Mouse (Mus musculus) myocyte (in vitro differentiated cells): Measurements from ENCODE around the gene Cdc14a. TPM values are rescaled to one million over a fixed set of nuclear protein-coding genes. Genes with fewer than 3 reads are reported as not detected.
"Not testable (repeated sequence)": the region's sequence is repeated elsewhere in the genome, so short reads cannot be mapped to it uniquely, and the experiment has no call there.

Experiments used
- H3K27me3 ChIP-seq: one replicate; pipeline ENCODE4 v1.6.1; 2011; ENCODE audit not compliant: control insufficient read depth, insufficient read depth, insufficient read length
- H3K36me3 ChIP-seq: one replicate; pipeline ENCODE4 v1.6.1; 2011; ENCODE audit not compliant: control insufficient read depth, insufficient read depth
- H3K4me2 ChIP-seq: one replicate; pipeline ENCODE4 v1.6.1; 2011; ENCODE audit warnings: low read depth, control low read depth
- H3K4me3 ChIP-seq: one replicate; pipeline ENCODE4 v1.5.1; 2011; ENCODE audit warnings: mild to moderate bottlenecking, control low read depth, moderate library complexity
- H3K79me2 ChIP-seq: one replicate; pipeline ENCODE4 v1.6.1; 2011; ENCODE audit not compliant: control insufficient read depth, insufficient read depth
- H3ac ChIP-seq: one replicate; pipeline ENCODE4 v1.6.1; 2011; ENCODE audit not compliant: control insufficient read depth, insufficient read length
- CEBPB ChIP-seq: IDR thresholded peaks from 2 replicates; pipeline ENCODE4 v1.6.1; 2011; ENCODE audit warnings: mild to moderate bottlenecking, moderate library complexity; ENCODE audit not compliant: poor library complexity, insufficient read depth, severe bottlenecking
- E2F4 ChIP-seq: IDR thresholded peaks from one replicate; pipeline ENCODE4 v1.6.1; 2011; ENCODE audit warnings: mild to moderate bottlenecking, control low read depth, moderate library complexity; ENCODE audit not compliant: insufficient read depth
- MAX ChIP-seq: IDR thresholded peaks from one replicate; pipeline ENCODE4 v1.6.1; 2011; ENCODE audit warnings: low read depth, mild to moderate bottlenecking, control low read depth
- MYOD1 ChIP-seq, 3 experiments: IDR thresholded peaks; one replicate each; pipeline ENCODE4 v1.6.1; 2011; ENCODE audit warnings: control low read depth in 2 of 3, low read depth in 2 of 3, mild to moderate bottlenecking in 2 of 3, moderate library complexity in 1 of 3; ENCODE audit not compliant: insufficient read length in 2 of 3, control insufficient read depth in 1 of 3
- MYOG ChIP-seq, 3 experiments: IDR thresholded peaks; one replicate each; pipeline ENCODE4 v1.6.1; 2011; ENCODE audit warnings: control low read depth in 2 of 3, low read depth in 2 of 3, mild to moderate bottlenecking in 2 of 3; ENCODE audit not compliant: insufficient read length in 2 of 3, control insufficient read depth in 1 of 3, insufficient read depth in 1 of 3
- POLR2A ChIP-seq: IDR thresholded peaks from one replicate; pipeline ENCODE4 v1.6.1; 2011; ENCODE audit warnings: low read depth, mild to moderate bottlenecking, control low read depth, moderate library complexity; ENCODE audit not compliant: insufficient read length
- POLR2AphosphoS2 ChIP-seq: IDR thresholded peaks from one replicate; pipeline ENCODE4 v1.6.1; 2011; ENCODE audit warnings: low read depth, control low read depth; ENCODE audit not compliant: insufficient read length
- REST ChIP-seq: IDR thresholded peaks from one replicate; pipeline ENCODE4 v1.6.1; 2011; ENCODE audit warnings: mild to moderate bottlenecking, control low read depth, moderate library complexity; ENCODE audit not compliant: insufficient read depth, insufficient read length
- SRF ChIP-seq: IDR thresholded peaks from one replicate; pipeline ENCODE4 v1.6.1; 2011; ENCODE audit warnings: low read depth; ENCODE audit not compliant: control insufficient read depth, insufficient read length
- TCF12 ChIP-seq: IDR thresholded peaks from one replicate; pipeline ENCODE4 v1.6.1; 2011; ENCODE audit warnings: mild to moderate bottlenecking, control low read depth; ENCODE audit not compliant: poor library complexity, insufficient read depth, severe bottlenecking
- TCF3 ChIP-seq: IDR thresholded peaks from one replicate; pipeline ENCODE4 v1.6.1; 2011; ENCODE audit warnings: low read depth, control low read depth; ENCODE audit not compliant: insufficient read length
- USF1 ChIP-seq: IDR thresholded peaks from one replicate; pipeline ENCODE4 v1.6.1; 2011; ENCODE audit warnings: low read depth, mild to moderate bottlenecking, control low read depth, moderate library complexity
- polyA plus RNA-seq: library from polyadenylated mRNA; unstranded; fragments of >200 nt; fragmentation: generic; extraction: Trizol; gene quantifications from one replicate; pipeline ENCODE4 v1.2.1, GENCODE M21; 2012; ENCODE audit warnings: missing spikeins

The Cdc14a gene
- polyA plus RNA-seq, 1 experiment = 0.65 TPM

DNA sequence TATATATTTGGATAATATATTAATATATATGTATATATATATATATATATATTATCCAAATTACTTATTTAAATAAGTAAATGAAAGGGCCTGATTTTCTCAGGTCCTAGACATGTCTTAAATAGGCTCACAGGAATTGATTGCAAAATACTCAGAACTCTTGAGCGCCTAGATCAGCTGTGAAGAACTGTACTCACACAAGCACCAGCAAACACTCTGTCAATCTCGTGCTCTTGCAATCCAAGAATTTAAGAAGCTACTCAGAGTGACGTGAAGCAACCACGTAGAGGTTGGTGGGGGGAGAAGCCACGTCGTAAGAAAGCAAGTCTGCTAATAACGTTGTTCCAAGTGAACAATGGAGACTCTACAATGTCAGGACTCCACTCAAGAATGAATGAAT is 66.0 kb downstream of the Cdc14a start:
- Histone ChIP-seq H3K4me2 (no peak overlapping the region), H3K27me3 (no peaks in the 10 kb centered on the region), H3K4me3 (no peak overlapping the region), H3ac (no peak overlapping the region), H3K36me3 (no peaks in the 10 kb centered on the region), H3K79me2 (no peaks in the 10 kb centered on the region)
- TF ChIP-seq POLR2A = no peak

DNA sequence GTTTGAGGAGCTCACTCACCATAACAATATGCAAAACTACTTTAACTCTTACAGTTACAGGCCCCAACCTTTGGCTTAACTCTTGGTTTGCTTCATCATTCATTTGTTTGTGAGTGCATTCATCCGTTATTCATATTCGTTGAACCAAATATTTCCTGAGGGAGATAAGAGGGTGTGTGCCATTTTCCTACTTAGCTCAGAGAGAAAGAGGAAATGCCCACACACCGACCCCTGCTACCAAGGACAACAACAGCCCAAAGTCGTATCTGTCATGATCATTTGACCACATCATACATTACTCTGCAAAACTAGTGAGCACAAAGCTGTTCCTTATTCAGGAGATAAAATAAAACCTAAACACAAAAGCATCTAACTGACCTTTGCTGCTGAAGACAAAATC is 66.7 kb downstream of the Cdc14a start:
- Histone ChIP-seq H3K4me3 (no peak overlapping the region), H3K79me2 (no peaks in the 10 kb centered on the region), H3K36me3 (no peaks in the 10 kb centered on the region), H3ac (no peak overlapping the region), H3K4me2 (no peak overlapping the region), H3K27me3 (no peaks in the 10 kb centered on the region)
- TF ChIP-seq CEBPB (no peak), REST (no peak)

DNA sequence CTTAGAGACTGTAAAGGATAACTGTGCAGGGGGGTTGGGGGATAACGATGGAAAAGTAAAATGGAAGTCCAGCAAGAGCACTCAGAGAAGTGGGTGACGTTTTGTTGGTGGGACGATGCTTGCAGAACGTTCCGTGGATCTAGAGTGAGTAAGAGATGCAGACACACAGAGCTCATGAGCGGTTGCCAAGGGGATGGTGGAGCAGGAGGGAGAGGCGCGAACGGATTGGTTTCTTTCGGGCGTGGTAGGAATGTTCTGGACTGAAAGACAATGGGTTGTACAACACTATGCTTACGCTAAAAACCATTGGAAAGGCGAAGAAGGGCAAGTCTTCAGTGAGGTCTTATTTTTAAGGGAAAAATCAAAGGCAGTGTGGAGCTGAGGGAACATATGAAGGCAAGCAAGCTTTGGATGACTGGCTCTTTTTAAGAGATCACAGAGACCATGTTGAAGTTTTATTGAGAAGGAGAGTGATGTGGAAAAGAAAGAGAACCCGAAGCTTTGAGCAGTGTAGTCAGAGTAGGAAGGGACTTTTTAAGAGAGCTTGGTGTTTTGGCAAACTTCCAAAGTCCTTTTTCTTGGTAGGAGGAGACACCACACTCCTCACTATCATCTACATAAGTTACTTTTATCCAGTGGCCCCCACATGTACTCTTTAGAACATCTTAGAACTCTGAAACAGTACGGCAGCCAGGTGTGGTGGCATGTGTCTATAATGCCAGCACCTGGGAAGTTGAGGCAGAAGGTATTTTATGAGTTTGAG is 68.6 kb downstream of the Cdc14a start:
- TF ChIP-seq CEBPB = no peak
- no peak for TF ChIP-seq TCF12
- no peak for TF ChIP-seq SRF
- no peak for TF ChIP-seq MAX
- no peak for TF ChIP-seq USF1
- TF ChIP-seq MYOG (IDR thresholded peaks at IDR 0.05; ENCODE audit: control insufficient read depth in 1 of 3, insufficient read depth in 1 of 3, insufficient read length in 2 of 3, low read depth in 2 of 3) = no peak
- no peak for TF ChIP-seq POLR2A
- no peak for TF ChIP-seq TCF3
- no peak for TF ChIP-seq E2F4
- no peak for TF ChIP-seq REST
- no peak for TF ChIP-seq MYOD1 (IDR thresholded peaks at IDR 0.05; ENCODE audit: control insufficient read depth in 1 of 3, insufficient read length in 2 of 3, low read depth in 2 of 3)
- TF ChIP-seq POLR2AphosphoS2 = no peak

GRCm38 (mm10) chr3:116352486-116352885 is 71.3 kb downstream of the Cdc14a start:
- no peak overlapping the region for H3K4me2 ChIP-seq
- TF ChIP-seq REST (no peak), TCF3 (no peak), USF1 (no peak), MYOG (IDR thresholded peaks at IDR 0.05; ENCODE audit: control insufficient read depth in 1 of 3, insufficient read depth in 1 of 3, insufficient read length in 2 of 3, low read depth in 2 of 3) (no peak), POLR2AphosphoS2 (no peak), TCF12 (no peak), MAX (no peak), SRF (no peak), POLR2A (no peak), CEBPB (no peak), MYOD1 (IDR thresholded peaks at IDR 0.05; ENCODE audit: control insufficient read depth in 1 of 3, insufficient read length in 2 of 3, low read depth in 2 of 3) (no peak), E2F4 (no peak)
- H3K79me2 ChIP-seq = no peaks in the 10 kb centered on the region
- H3K27me3 ChIP-seq = no peaks in the 10 kb centered on the region
- H3K4me3 ChIP-seq = no peak overlapping the region
- no peak overlapping the region for H3ac ChIP-seq
- H3K36me3 ChIP-seq = no peaks in the 10 kb centered on the region

More for the DNA sequence above, 68.6 kb downstream of the Cdc14a start:
- Histone ChIP-seq H3ac (no peak overlapping the region), H3K4me2 (no peak overlapping the region), H3K36me3 (no peaks in the 10 kb centered on the region), H3K79me2 (no peaks in the 10 kb centered on the region), H3K4me3 (no peak overlapping the region), H3K27me3 (no peaks in the 10 kb centered on the region)

DNA sequence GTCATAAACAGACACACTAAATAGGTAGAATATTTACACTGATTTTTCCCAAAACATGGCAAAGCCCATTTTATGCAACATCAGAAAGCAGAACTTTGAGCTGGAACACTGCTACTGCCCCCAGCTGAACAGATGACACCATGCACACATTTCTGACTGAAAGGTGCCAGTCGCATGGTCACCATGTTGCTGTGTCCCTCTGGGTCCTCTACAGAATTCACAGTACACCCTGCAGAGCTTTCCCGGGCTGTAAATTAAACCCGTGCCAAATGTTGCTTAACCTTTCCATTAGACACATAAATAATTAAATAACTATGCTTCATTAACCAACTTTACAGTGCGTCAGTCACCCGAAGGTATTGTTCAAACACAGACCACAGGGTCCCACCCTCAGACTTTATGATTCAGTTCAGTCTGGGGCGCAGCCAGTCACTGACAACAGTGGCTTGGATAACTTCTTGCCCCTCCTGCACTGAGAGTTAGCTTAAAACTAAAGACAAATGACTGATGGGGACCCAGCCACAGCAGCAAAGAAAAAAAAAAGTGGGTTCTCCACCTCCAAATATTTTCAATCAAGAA is 73.4 kb downstream of the Cdc14a start:
- no peak for TF ChIP-seq TCF12
- TF ChIP-seq MAX = no peak
- TF ChIP-seq POLR2AphosphoS2 = no peak
- no peak for TF ChIP-seq SRF
- TF ChIP-seq USF1 = no peak
- TF ChIP-seq POLR2A = no peak
- TF ChIP-seq MYOD1 (IDR thresholded peaks at IDR 0.05; ENCODE audit: control insufficient read depth in 1 of 3, insufficient read length in 2 of 3, low read depth in 2 of 3) = no peak
- TF ChIP-seq MYOG (IDR thresholded peaks at IDR 0.05; ENCODE audit: control insufficient read depth in 1 of 3, insufficient read depth in 1 of 3, insufficient read length in 2 of 3, low read depth in 2 of 3) = no peak
- no peak for TF ChIP-seq TCF3
- no peak for TF ChIP-seq REST
- no peak for TF ChIP-seq E2F4
- TF ChIP-seq CEBPB = no peak
- Histone ChIP-seq H3K27me3 (no peaks in the 10 kb centered on the region), H3K4me3 (no peak overlapping the region), H3ac (no peak overlapping the region), H3K36me3 (no peaks in the 10 kb centered on the region), H3K4me2 (no peak overlapping the region), H3K79me2 (no peaks in the 10 kb centered on the region)

GRCm38 (mm10) chr3:116347571-116347970 is 76.3 kb downstream of the Cdc14a start:
- not testable (repeated sequence) for H3K36me3 ChIP-seq, H3K4me2 ChIP-seq, H3K4me3 ChIP-seq, H3K27me3 ChIP-seq, H3K79me2 ChIP-seq, H3ac ChIP-seq
